Mouse (Mus musculus) liver, embryonic 14.5 days (tissue): ENCODE data around the gene Cyb5r1. TPM values are rescaled to one million over a fixed set of nuclear protein-coding genes. Genes with fewer than 3 reads are reported as not detected.

Experiments
- ATAC-seq: fragments of 200-750 bp; cut with Nextera tagmentation; 2 replicates; pipeline ENCODE4 v1.8.0; 2017; ENCODE audit warnings: moderate number of reproducible peaks, mild to moderate bottlenecking, moderate library complexity; ENCODE audit not compliant: insufficient read depth
- DNase-seq, 3 experiments: peaks; one replicate each; pipeline ENCODE4 v3.0.0-alpha.2; 2012 to 2013; ENCODE audit warnings: low read depth in 3 of 3, low spot score in 3 of 3
- H3K27ac ChIP-seq: fragments of 300-500 bp; sonication (generic); 2 replicates; pipeline ENCODE4 v1.5.1; 2014; ENCODE audit warnings: moderate library complexity, mild to moderate bottlenecking, control low read depth, inconsistent platforms
- H3K27me3 ChIP-seq: fragments of 300-500 bp; sonication (generic); 2 replicates; pipeline ENCODE4 v1.6.1; 2014; ENCODE audit warnings: mild to moderate bottlenecking, low read length, moderate library complexity; ENCODE audit not compliant: control insufficient read depth, insufficient read depth
- H3K36me3 ChIP-seq: fragments of 300-500 bp; sonication (generic); replicated peaks from 2 replicates; pipeline ENCODE4 v1.6.1; 2014; ENCODE audit warnings: low read depth; ENCODE audit not compliant: control insufficient read depth, insufficient read depth
- H3K4me1 ChIP-seq, 2 experiments: fragments of 200-500 bp in 1 of 2; fragments of 300-500 bp in 1 of 2; sonication (generic) in 1 of 2; replicated peaks; 2 replicates each; pipeline ENCODE4 v1.6.1; 2012 to 2014; ENCODE audit warnings: antibody characterized with exemption in 1 of 2, inconsistent platforms in 1 of 2, low read length in 1 of 2; ENCODE audit not compliant: control insufficient read depth in 2 of 2, insufficient read depth in 2 of 2
- H3K4me2 ChIP-seq: fragments of 300-500 bp; sonication (generic); 2 replicates; pipeline ENCODE4 v1.6.1; 2014; ENCODE audit warnings: low read depth, mild to moderate bottlenecking, control low read depth, moderate library complexity
- H3K4me3 ChIP-seq, 2 experiments: fragments of 200-500 bp in 1 of 2; fragments of 300-500 bp in 1 of 2; sonication (generic) in 1 of 2; 2 replicates each; pipeline ENCODE4 v1.5.1; 2012 to 2014; ENCODE audit warnings: low read depth in 2 of 2, low read length in 2 of 2, mild to moderate bottlenecking in 2 of 2, control low read depth in 1 of 2, inconsistent platforms in 1 of 2, moderate library complexity in 1 of 2; ENCODE audit not compliant: insufficient read depth in 1 of 2
- H3K9ac ChIP-seq: fragments of 300-500 bp; sonication (generic); replicated peaks from 2 replicates; pipeline ENCODE4 v1.6.1; 2014; ENCODE audit warnings: mild to moderate bottlenecking, control low read depth, moderate library complexity
- H3K9me3 ChIP-seq: fragments of 300-500 bp; sonication (generic); 2 replicates; pipeline ENCODE4 v1.6.1; 2016; ENCODE audit warnings: low read length, mixed read lengths; ENCODE audit not compliant: control insufficient read depth
- CTCF ChIP-seq: IDR thresholded peaks from 2 replicates; pipeline ENCODE4 v1.5.1; 2016; ENCODE audit warnings: antibody characterized with exemption, low read depth, control low read depth
- EP300 ChIP-seq: IDR thresholded peaks from 2 replicates; pipeline ENCODE4 v1.6.1; 2016; ENCODE audit warnings: antibody characterized with exemption, low read depth
- WGBS: fragments of 180-500 bp; shearing (Covaris S2); extraction: QIAGEN DNeasy Blood & Tissue Kit; methylation state at CpG from one replicate; pipeline ENCODE4 v1.1.7; 2014; ENCODE audit not compliant: insufficient replicate concordance; 5-methylcytosine and 5-hydroxymethylcytosine counted together
- polyA plus RNA-seq, 2 experiments: library from polyadenylated mRNA; depleted of rRNA in 1 of 2; stranded (reverse) in 1 of 2; unstranded in 1 of 2; fragments of >200 nt; fragmentation: Nextera tagmentation in 1 of 2; extraction: Ambion mirVana in 1 of 2; gene quantifications; 2 replicates each; pipeline versions ENCODE4 v1.2.1 to v1.2.3; 2012 to 2014

Gene Cyb5r1
- polyA plus RNA-seq, 2 experiments = 10.9 to 14.9 TPM

GRCm38 (mm10) chr1:134456060-134456459 lies 50.7 kb downstream of the Cyb5r1 start:
- Histone ChIP-seq H3K9ac (peak overlapping the region; percentile 98), H3K4me2 (peak overlapping the region; percentile 80), H3K27me3 (no peaks in the 10 kb centered on the region), H3K36me3 (peaks cover 22% of the 10 kb centered on the region), H3K4me3 (peak overlapping the region; percentile 86 to 92), H3K9me3 (no peaks in the 10 kb centered on the region), H3K27ac (peak overlapping the region; percentile 80), H3K4me1 (peaks cover 22 to 24% of the 10 kb centered on the region in 2 experiments)
- ATAC-seq (no peak), DNase-seq (peak in 1 of 3 experiments; percentile 24)
- WGBS = 10% methylated on average over 5 of the region's 5 CpGs
- TF ChIP-seq CTCF (no peak), EP300 (no peak)

- H3K4me3 ChIP-seq = no peak overlapping the region
- H3K4me1 ChIP-seq = peaks cover 33 to 34% of the 10 kb centered on the region in 2 experiments
- H3K9me3 ChIP-seq = no peaks in the 10 kb centered on the region
- H3K27ac ChIP-seq = peak overlapping the region; percentile 29; the same call in 1 of the 2 replicates
- H3K9ac ChIP-seq = no peak overlapping the region
- no peak for TF ChIP-seq CTCF
- no peak for TF ChIP-seq EP300
- WGBS = 80% methylated on average over 7 of the region's 7 CpGs
- no peak for DNase-seq
- no peaks in the 10 kb centered on the region for H3K27me3 ChIP-seq
- H3K4me2 ChIP-seq = peak overlapping the region; percentile 80
- peaks cover 42% of the 10 kb centered on the region for H3K36me3 ChIP-seq
- no peak for ATAC-seq
Observed at GRCm38 (mm10) chr1:134458139-134458727, 52.9 kb downstream of the Cyb5r1 start.

GRCm38 (mm10) chr1:134460294-134461284 lies 55.2 kb downstream of the Cyb5r1 start:
- Histone ChIP-seq H3K4me2 (peak overlapping the region; percentile 60), H3K27ac (peak overlapping the region; percentile 68), H3K36me3 (peaks cover 62% of the 10 kb centered on the region), H3K9me3 (no peaks in the 10 kb centered on the region), H3K9ac (peak overlapping the region; percentile 60), H3K27me3 (no peaks in the 10 kb centered on the region), H3K4me3 (peak overlapping the region; percentile 15 to 28; a peak in 2 of 4 replicates), H3K4me1 (peaks cover 33 to 35% of the 10 kb centered on the region in 2 experiments)
- ATAC-seq (peak; percentile 97), DNase-seq (peak; percentile 73 to 85 (median 79))
- WGBS = 12% methylated on average over 1 of the region's 1 CpGs
- TF ChIP-seq CTCF (no peak), EP300 (peak; percentile 90)

Other genes starting within 250 kb of the Cyb5r1 start
- 1.3 TPM in 2 replicates for gene Chil1, start 223.4 kb upstream of the Cyb5r1 start, polyA plus RNA-seq (2012; rRNA removed)
- 2.7 and 3.7 TPM in 2 replicates for gene Chil1, start 223.4 kb upstream of the Cyb5r1 start, polyA plus RNA-seq (2014; fragmentation: Nextera tagmentation; extraction: Ambion mirVana)
- gene Mybph, start 212.1 kb upstream of the Cyb5r1 start, polyA plus RNA-seq (2012; rRNA removed) = 0.02 and 0.03 TPM in 2 replicates
- gene Mybph, start 212.1 kb upstream of the Cyb5r1 start, polyA plus RNA-seq (2014; fragmentation: Nextera tagmentation; extraction: Ambion mirVana) = not detected in 2 replicates
- 0.13 and 0.19 TPM in 2 replicates for gene Adora1, start 170.1 kb upstream of the Cyb5r1 start, polyA plus RNA-seq (2012; rRNA removed)
- 0.06 and 0.10 TPM in 2 replicates for gene Adora1, start 170.1 kb upstream of the Cyb5r1 start, polyA plus RNA-seq (2014; fragmentation: Nextera tagmentation; extraction: Ambion mirVana)
- 0.06 and 0.09 TPM in 2 replicates for gene Myog, start 115.6 kb upstream of the Cyb5r1 start, polyA plus RNA-seq (2012; rRNA removed)
- gene Myog, start 115.6 kb upstream of the Cyb5r1 start, polyA plus RNA-seq (2014; fragmentation: Nextera tagmentation; extraction: Ambion mirVana) = not detected in 2 replicates
- 1.2 TPM in 2 replicates for gene Ppfia4, start 72.6 kb upstream of the Cyb5r1 start, polyA plus RNA-seq (2012; rRNA removed)
- 1.1 and 1.8 TPM in 2 replicates for gene Ppfia4, start 72.6 kb upstream of the Cyb5r1 start, polyA plus RNA-seq (2014; fragmentation: Nextera tagmentation; extraction: Ambion mirVana)
- gene Tmem183a, start 43.6 kb upstream of the Cyb5r1 start, polyA plus RNA-seq (2012; rRNA removed) = 34.1 and 35.4 TPM in 2 replicates
- 49.1 and 59.1 TPM in 2 replicates for gene Tmem183a, start 43.6 kb upstream of the Cyb5r1 start, polyA plus RNA-seq (2014; fragmentation: Nextera tagmentation; extraction: Ambion mirVana)
- not detected in 2 replicates for gene 4933406M09Rik, start 19.6 kb upstream of the Cyb5r1 start, polyA plus RNA-seq (2012; rRNA removed)
- not detected in 2 replicates for gene 4933406M09Rik, start 19.6 kb upstream of the Cyb5r1 start, polyA plus RNA-seq (2014; fragmentation: Nextera tagmentation; extraction: Ambion mirVana)
- 56.1 and 59.6 TPM in 2 replicates for gene Adipor1, start 9.8 kb downstream of the Cyb5r1 start, polyA plus RNA-seq (2012; rRNA removed)
- gene Adipor1, start 9.8 kb downstream of the Cyb5r1 start, polyA plus RNA-seq (2014; fragmentation: Nextera tagmentation; extraction: Ambion mirVana) = 126 and 134 TPM in 2 replicates
- 12.1 and 17.9 TPM in 2 replicates for gene Klhl12, start 50.0 kb downstream of the Cyb5r1 start, polyA plus RNA-seq (2012; rRNA removed)
- gene Klhl12, start 50.0 kb downstream of the Cyb5r1 start, polyA plus RNA-seq (2014; fragmentation: Nextera tagmentation; extraction: Ambion mirVana) = 28.0 and 31.6 TPM in 2 replicates
- 8.9 and 9.7 TPM in 2 replicates for gene Rabif, start 89.1 kb downstream of the Cyb5r1 start, polyA plus RNA-seq (2012; rRNA removed)
- gene Rabif, start 89.1 kb downstream of the Cyb5r1 start, polyA plus RNA-seq (2014; fragmentation: Nextera tagmentation; extraction: Ambion mirVana) = 16.8 and 18.2 TPM in 2 replicates
- not detected in 2 replicates for gene Mgat4e, start 144.1 kb downstream of the Cyb5r1 start, polyA plus RNA-seq (2012; rRNA removed)
- gene Mgat4e, start 144.1 kb downstream of the Cyb5r1 start, polyA plus RNA-seq (2014; fragmentation: Nextera tagmentation; extraction: Ambion mirVana) = not detected in 2 replicates
- gene Kdm5b, start 154.6 kb downstream of the Cyb5r1 start, polyA plus RNA-seq (2012; rRNA removed) = 1.5 and 1.8 TPM in 2 replicates
- 4.2 and 4.9 TPM in 2 replicates for gene Kdm5b, start 154.6 kb downstream of the Cyb5r1 start, polyA plus RNA-seq (2014; fragmentation: Nextera tagmentation; extraction: Ambion mirVana)
- 0.04 TPM in 2 replicates for gene Syt2, start 241.1 kb downstream of the Cyb5r1 start, polyA plus RNA-seq (2012; rRNA removed)
- 0.08 TPM in 1 of 2 replicates, not detected in the other for gene Syt2, start 241.1 kb downstream of the Cyb5r1 start, polyA plus RNA-seq (2014; fragmentation: Nextera tagmentation; extraction: Ambion mirVana)